Mouse (Mus musculus) spleen, adult 2 months (tissue): ENCODE measurements around the gene Psors1c2.
A peak's percentile ranks its signal among the peaks of the same experiment; 100 is the strongest.

Source experiments
- CTCF ChIP-seq: fragments of 200-500 bp; IDR thresholded peaks from 2 replicates; pipeline ENCODE4 v1.5.1; 2011; ENCODE audit warnings: mild to moderate bottlenecking, inconsistent platforms; ENCODE audit not compliant: insufficient read depth, insufficient read length, insufficient replicate concordance; ENCODE audit errors: extremely low read depth
- POLR2A ChIP-seq: fragments of 200-500 bp; IDR thresholded peaks from 2 replicates; pipeline ENCODE4 v1.6.1; 2011; ENCODE audit warnings: low read depth, low read length, inconsistent platforms

GRCm38 (mm10) chr17:35534343-35534742, 1.3 kb downstream of the Psors1c2 start:
- no peak for TF ChIP-seq POLR2A
- peak; percentile 86; the same call in 1 of the 2 replicates for TF ChIP-seq CTCF
